Mouse (Mus musculus) layer of hippocampus, adult 2 months (tissue): ENCODE measurements around the gene Mapk1ip1l. TPM values are rescaled to one million over a fixed set of nuclear protein-coding genes. Genes with fewer than 3 reads are reported as not detected.
"Not testable (repeated sequence)": the region's sequence is repeated elsewhere in the genome, so short reads cannot be mapped to it uniquely, and the experiment has no call there.

Experiments
- DNase-seq, 2 experiments: peaks; one replicate each; pipeline ENCODE4 v3.0.0; 2022; ENCODE audit warnings: low spot score in 2 of 2
- H3K27ac ChIP-seq: fragments of 200-600 bp; 2 replicates; pipeline ENCODE4 v1.8.1; 2022
- H3K4me3 ChIP-seq: fragments of 200-600 bp; 2 replicates; pipeline ENCODE4 v1.8.1; 2022; ENCODE audit warnings: mild to moderate bottlenecking
- CTCF ChIP-seq: fragments of 200-600 bp; conservative IDR thresholded peaks from 2 replicates; pipeline ENCODE4 v1.8.1; 2022; ENCODE audit warnings: antibody characterized with exemption, mild to moderate bottlenecking, moderate library complexity
- total RNA-seq, 2 experiments: library from RNA; stranded (reverse); gene quantifications; 2 replicates each; pipeline ENCODE4 v1.2.3; 2021

Mapk1ip1l gene
- total RNA-seq, 2 experiments from 2014 or later: 55.1 to 59.2 TPM

DNA sequence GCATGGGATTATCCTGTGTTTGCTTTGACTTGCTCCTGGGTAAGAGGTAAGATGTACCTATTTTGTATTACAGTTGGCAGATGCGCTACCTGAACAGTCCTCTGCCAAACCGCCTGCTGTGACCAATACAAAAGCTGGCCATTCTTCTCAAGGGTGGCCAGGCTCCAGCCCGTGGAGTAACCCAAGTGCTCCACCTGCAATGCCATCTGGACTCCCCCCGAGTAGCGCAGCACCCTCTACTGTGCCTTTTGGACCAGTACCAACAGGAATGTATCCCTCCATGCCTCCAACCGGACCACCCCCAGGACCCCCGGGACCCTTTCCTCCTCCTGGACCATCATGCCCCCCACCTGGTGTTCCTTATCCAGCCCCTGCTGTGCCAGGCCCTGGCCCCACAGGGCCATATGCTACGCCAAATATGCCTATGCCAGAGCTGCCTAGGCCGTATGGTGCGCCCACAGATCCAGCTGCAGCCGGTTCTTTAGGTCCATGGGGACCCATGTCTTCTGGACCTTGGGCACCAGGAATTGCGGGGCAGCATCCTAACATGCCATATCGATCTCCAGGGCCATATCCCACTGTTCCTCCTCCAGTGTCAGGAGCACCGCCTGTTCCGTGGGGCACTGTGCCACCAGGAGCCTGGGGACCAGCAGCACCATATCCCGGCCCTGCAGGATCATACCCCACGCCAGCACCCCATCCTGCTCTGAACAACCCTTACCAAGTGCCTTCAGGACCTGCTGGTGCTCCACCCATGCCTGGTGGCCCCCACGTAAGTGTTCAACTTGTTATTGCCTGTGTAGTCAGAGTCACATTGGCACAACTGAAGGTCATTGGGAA is 12.5 kb downstream of the Mapk1ip1l start:
- TF ChIP-seq CTCF: no peak
- Histone ChIP-seq H3K27ac (no peak overlapping the region), H3K4me3 (no peak overlapping the region)
- DNase-seq: peak in 1 of 2 experiments; percentile 8

- Histone ChIP-seq H3K4me3 (no peak overlapping the region), H3K27ac (no peak overlapping the region)
- DNase-seq: no peak
- no peak for TF ChIP-seq CTCF
Measured at GRCm38 (mm10) chr14:47319362-47319761, 21.3 kb downstream of the Mapk1ip1l start.

DNA sequence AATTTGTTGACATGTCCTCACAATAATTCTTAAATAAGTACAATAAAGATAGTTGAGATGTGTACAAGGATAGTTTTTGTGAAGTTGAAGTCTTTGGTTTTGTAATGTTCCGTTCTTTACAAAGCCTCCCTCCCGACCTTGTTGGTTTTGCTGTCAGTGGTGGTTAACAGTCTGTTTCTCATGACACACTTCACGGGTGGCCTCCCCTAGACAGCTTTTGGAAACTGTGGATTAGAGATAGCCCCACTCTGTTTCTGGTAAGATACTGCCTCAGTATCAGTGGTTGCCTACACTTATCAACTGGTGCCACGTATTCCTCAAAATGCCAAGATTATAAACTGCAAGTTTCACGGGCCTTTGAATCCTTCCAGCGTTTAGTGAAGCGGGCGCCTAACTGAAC is 23.5 kb downstream of the Mapk1ip1l start:
- DNase-seq, H3K27ac ChIP-seq, H3K4me3 ChIP-seq: not testable (repeated sequence)

DNA sequence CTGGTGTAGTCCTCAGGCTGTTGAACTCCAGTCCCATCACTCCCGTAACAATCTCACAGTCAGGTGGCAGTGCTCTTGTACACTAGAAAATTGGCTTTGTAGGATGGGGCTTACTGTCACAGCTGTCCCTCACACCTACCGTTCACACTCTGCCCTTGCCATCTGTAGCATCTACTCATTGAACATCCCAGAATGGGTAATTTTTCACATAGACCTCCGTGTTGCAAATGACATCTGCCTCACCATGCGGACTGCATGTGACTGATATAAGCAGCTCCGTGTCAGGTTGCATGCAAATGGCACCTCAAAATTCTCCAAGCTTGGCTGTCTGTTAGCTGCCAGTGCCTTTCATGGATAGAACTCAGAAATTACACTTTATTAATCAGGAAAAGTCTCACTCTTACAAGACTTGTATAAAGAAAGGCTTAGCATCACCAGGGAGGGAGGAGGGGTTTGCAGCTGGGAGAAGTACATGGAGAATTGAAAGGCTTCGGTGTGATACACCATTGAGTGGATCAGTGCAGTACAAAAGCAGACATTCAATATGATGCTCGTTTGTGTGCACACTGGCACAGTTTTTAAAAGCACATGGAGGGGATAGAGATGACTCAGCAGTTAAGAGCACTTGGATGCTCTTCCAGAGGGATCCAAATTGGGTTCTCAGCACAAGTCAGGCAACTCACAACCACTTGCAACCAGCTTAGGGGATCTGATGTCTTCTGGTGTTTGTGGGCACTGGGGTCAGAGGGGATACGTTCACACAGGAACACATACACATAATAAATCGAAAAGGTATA is 28.1 kb downstream of the Mapk1ip1l start:
- no peak for TF ChIP-seq CTCF
- no peak overlapping the region for H3K4me3 ChIP-seq
- DNase-seq: peak; percentile 8 to 38
- no peak overlapping the region; the same call in 1 of the 2 replicates for H3K27ac ChIP-seq

- no peak for DNase-seq
- Histone ChIP-seq H3K4me3 (no peak overlapping the region), H3K27ac (no peak overlapping the region)
- no peak for TF ChIP-seq CTCF
Measured at GRCm38 (mm10) chr14:47327347-47327746, 29.3 kb downstream of the Mapk1ip1l start.

GRCm38 (mm10) chr14:47331920-47332319 is 33.9 kb downstream of the Mapk1ip1l start:
- no peak for DNase-seq
- no peak for TF ChIP-seq CTCF
- Histone ChIP-seq H3K4me3 (no peak overlapping the region), H3K27ac (no peak overlapping the region)

- DNase-seq: peak; percentile 55 to 87
- no peak overlapping the region for H3K27ac ChIP-seq
- no peak overlapping the region for H3K4me3 ChIP-seq
- peak; percentile 99 for TF ChIP-seq CTCF
Measured at GRCm38 (mm10) chr14:47334819-47335218, 36.8 kb downstream of the Mapk1ip1l start.

DNA sequence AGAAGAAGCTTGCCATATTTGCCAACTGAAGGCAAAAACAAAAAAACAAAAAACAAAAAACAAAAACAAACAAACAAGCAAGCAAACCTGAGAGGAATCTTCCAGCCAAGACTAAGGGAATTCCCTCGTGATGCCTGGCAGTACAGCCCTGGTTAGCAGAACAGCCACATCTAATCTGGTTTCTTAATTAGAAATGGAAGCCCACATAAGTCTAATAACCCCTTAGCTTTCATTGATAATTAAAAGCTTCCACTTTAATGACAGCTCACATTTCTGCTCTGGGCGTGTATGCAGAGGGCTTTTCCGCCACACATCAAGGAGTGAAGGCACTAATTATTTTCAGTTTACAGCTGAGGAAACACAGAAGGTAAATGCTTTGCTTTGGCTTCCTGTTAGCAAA is 37.2 kb downstream of the Mapk1ip1l start:
- Histone ChIP-seq H3K4me3 (no peak overlapping the region), H3K27ac (no peak overlapping the region)
- DNase-seq: no peak
- TF ChIP-seq CTCF: no peak

DNA sequence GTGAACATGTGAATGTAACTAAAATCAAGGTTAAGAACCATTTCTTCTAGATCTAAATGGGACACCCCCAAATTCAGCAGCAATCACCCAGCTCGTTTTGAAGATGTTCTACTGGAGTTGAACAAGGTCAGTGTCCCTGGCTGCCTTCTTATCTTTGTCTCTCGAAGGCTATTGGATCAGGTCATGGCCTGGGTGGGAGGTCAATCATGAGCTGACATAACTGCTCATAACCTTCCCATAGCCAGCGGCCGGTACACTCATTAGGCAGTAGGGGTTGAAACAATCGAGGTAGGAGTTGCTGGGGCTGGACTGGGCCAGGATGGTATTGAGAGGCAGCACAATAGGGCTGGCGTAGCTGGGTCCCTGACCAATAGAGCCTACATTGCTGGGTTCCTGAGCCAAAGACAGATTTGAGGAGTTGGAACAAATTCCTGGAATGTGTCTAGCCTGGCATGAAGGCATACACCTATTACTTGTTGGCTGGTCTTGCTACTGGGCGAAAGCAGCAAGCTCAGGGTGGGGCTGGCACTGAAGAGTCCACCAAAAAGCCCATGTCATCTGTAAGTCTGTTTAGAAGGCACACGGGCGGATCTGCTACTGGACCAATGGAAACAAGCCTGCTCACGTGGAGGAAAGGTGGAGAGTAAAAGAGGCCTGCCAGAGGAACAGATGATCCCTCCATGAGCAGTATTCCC is 42.3 kb downstream of the Mapk1ip1l start:
- TF ChIP-seq CTCF: no peak
- DNase-seq: no peak
- Histone ChIP-seq H3K4me3 (no peak overlapping the region), H3K27ac (no peak overlapping the region)

DNA sequence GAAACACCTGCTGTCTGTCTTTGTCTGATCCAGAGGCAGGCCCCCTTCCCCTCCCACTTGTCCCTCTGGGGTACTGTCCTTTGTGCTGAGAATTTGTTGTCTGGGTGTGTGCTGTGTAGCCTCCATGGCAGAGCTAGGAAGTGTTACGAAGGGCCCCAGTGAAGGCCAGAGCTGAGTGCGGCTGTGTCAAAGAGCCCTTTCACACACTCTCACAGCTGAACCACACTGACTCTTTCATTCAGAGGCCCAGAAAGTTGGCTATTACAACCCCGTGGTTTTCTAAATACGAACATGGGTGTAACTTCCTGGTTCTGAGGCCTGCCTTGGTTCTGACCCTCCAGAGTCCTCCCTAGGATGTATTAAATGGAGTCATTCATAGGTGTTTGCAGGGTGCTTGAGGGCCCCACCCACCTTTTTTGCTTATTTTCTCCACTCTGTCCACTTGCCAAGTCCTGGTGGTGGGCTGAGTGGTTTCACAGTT is 43.8 kb downstream of the Mapk1ip1l start:
- Histone ChIP-seq H3K27ac (peak overlapping the region; percentile 32), H3K4me3 (no peak overlapping the region)
- peak in 1 of 2 experiments; percentile 26 for DNase-seq
- no peak for TF ChIP-seq CTCF

DNA sequence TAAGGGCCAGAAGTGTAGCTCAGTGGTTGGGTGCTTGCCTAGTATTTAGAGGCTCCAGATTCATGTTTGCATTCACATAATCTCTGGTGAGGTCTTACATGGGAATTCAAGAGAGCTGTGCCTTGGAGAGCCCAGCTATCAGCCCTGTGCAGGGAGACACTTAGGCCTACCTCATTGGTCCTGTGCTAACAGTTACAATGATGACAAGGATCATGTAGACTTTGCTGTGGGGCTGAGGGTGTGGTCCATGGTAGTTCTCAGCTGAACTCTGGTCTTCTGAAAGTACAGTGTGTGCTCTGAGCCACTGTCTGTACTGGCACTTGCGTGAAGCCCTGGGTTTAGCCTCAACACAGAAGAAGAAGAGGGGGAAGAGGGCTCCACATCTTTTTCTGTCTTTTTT is 48.6 kb downstream of the Mapk1ip1l start:
- DNase-seq: no peak
- TF ChIP-seq CTCF: no peak

GRCm38 (mm10) chr14:47350974-47351373 is 52.9 kb downstream of the Mapk1ip1l start:
- H3K27ac ChIP-seq: no peak overlapping the region
- H3K4me3 ChIP-seq: no peak overlapping the region
- no peak for TF ChIP-seq CTCF
- DNase-seq: no peak

More for the DNA sequence above, 48.6 kb downstream of the Mapk1ip1l start:
- Histone ChIP-seq H3K27ac (no peak overlapping the region), H3K4me3 (no peak overlapping the region)

DNA sequence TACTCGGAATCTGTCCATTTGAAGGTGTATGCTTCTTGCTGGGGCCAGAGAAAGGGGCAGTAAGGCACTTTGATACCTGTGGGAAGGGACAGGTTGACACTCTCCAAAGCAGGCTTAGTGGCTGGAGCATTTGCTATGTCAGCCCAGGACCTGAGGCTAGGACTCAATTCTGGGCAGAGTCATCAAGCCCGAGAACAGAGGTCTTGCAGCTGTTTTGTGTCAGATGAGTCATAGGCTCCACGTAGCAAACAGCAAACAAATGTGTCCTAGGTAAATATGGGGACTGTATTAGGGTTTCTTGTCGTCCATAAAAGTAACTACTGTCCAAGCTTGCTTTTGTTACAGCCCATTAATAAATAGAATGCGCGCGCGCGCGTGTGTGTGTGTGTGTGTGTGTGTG is 54.2 kb downstream of the Mapk1ip1l start:
- Histone ChIP-seq H3K4me3 (no peak overlapping the region), H3K27ac (no peak overlapping the region)
- TF ChIP-seq CTCF: no peak
- no peak for DNase-seq
